Mouse (Mus musculus) MEL (cell line): ENCODE data around the gene Nubpl. TPM values are rescaled to one million over a fixed set of nuclear protein-coding genes. Genes with fewer than 3 reads are reported as not detected.

Experiments used
- DNase-seq: peaks from one replicate; pipeline ENCODE4 v3.0.0; 2011; ENCODE audit warnings: low read depth, low spot score
- H3K27ac ChIP-seq: 2 replicates; pipeline ENCODE4 v1.5.1; 2012; ENCODE audit warnings: low read depth, mild to moderate bottlenecking, control low read depth, low read length, moderate library complexity; ENCODE audit not compliant: control insufficient read depth
- H3K27me3 ChIP-seq, 2 experiments: fragments of 150-350 bp in 1 of 2; sonication (generic) in 1 of 2; 2 replicates each; pipeline ENCODE4 v1.6.1; 2012; ENCODE audit warnings: low read length in 2 of 2, mild to moderate bottlenecking in 2 of 2, improper control_type of control experiment in 1 of 2, moderate library complexity in 1 of 2; ENCODE audit not compliant: insufficient read depth in 2 of 2, control insufficient read depth in 1 of 2
- H3K36me3 ChIP-seq, 2 experiments: 2 replicates each; pipeline ENCODE4 v1.6.1; 2012 to 2014; ENCODE audit warnings: low read length in 2 of 2, improper control_type of control experiment in 1 of 2, inconsistent platforms in 1 of 2, mild to moderate bottlenecking in 1 of 2; ENCODE audit not compliant: insufficient read depth in 2 of 2, control insufficient read depth in 1 of 2
- H3K4me1 ChIP-seq, 2 experiments: fragments of 150-350 bp in 1 of 2; sonication (generic) in 1 of 2; 2 replicates each; pipeline ENCODE4 v1.6.1; 2012; ENCODE audit warnings: low read length in 2 of 2, improper control_type of control experiment in 1 of 2, mild to moderate bottlenecking in 1 of 2; ENCODE audit not compliant: insufficient read depth in 2 of 2, control insufficient read depth in 1 of 2
- H3K4me3 ChIP-seq, 2 experiments: fragments of 150-350 bp in 1 of 2; sonication (generic) in 1 of 2; 2 replicates each; pipeline ENCODE4 v1.5.1; 2012; ENCODE audit warnings: low read depth in 2 of 2, low read length in 2 of 2, mild to moderate bottlenecking in 2 of 2, moderate library complexity in 2 of 2, control low read depth in 1 of 2, improper control_type of control experiment in 1 of 2; ENCODE audit not compliant: control insufficient read depth in 1 of 2, insufficient read depth in 1 of 2
- H3K79me2 ChIP-seq: 2 replicates; pipeline ENCODE4 v1.6.1; 2012; ENCODE audit warnings: mild to moderate bottlenecking, low read length, moderate library complexity; ENCODE audit not compliant: control insufficient read depth, poor library complexity, insufficient read depth
- H3K9ac ChIP-seq: 2 replicates; pipeline ENCODE4 v1.6.1; 2012; ENCODE audit warnings: low read depth, mild to moderate bottlenecking, control low read depth, low read length, moderate library complexity; ENCODE audit not compliant: control insufficient read depth, poor library complexity, severe bottlenecking
- H3K9me3 ChIP-seq: fragments of 150-350 bp; sonication (generic); replicated peaks from 2 replicates; pipeline ENCODE4 v1.6.1; 2012; ENCODE audit warnings: mild to moderate bottlenecking, low read length, improper control_type of control experiment, moderate library complexity; ENCODE audit not compliant: insufficient read depth
- BHLHE40 ChIP-seq: IDR thresholded peaks from 2 replicates; pipeline ENCODE4 v1.6.1; 2012; ENCODE audit warnings: low read depth, mild to moderate bottlenecking, inconsistent platforms, low read length, improper control_type of control experiment, borderline replicate concordance
- CHD1 ChIP-seq: IDR thresholded peaks from 2 replicates; pipeline ENCODE4 v1.6.1; 2012; ENCODE audit warnings: low read depth, mild to moderate bottlenecking, inconsistent platforms, low read length, improper control_type of control experiment
- CTCF ChIP-seq, 3 experiments: IDR thresholded peaks in 2 of 3; conservative IDR thresholded peaks in 1 of 3; 2 replicates each; pipeline ENCODE4 v1.5.1; 2011 to 2012; ENCODE audit warnings: low read length in 3 of 3, low read depth in 2 of 3, mild to moderate bottlenecking in 2 of 3, improper control_type of control experiment in 1 of 3, inconsistent platforms in 1 of 3, mixed read lengths in 1 of 3, moderate library complexity in 1 of 3; ENCODE audit not compliant: control insufficient read depth in 1 of 3, insufficient read depth in 1 of 3, poor library complexity in 1 of 3, severe bottlenecking in 1 of 3
- ELF1 ChIP-seq: IDR thresholded peaks from 2 replicates; pipeline ENCODE4 v1.6.1; 2014; ENCODE audit warnings: low read depth, mild to moderate bottlenecking, inconsistent platforms, low read length, improper control_type of control experiment, moderate library complexity
- ETS1 ChIP-seq: IDR thresholded peaks from 2 replicates; pipeline ENCODE4 v1.6.1; 2012; ENCODE audit warnings: low read depth, mild to moderate bottlenecking, inconsistent platforms, low read length, improper control_type of control experiment, moderate library complexity
- GATA1 ChIP-seq: IDR thresholded peaks from 2 replicates; pipeline ENCODE4 v1.6.1; 2011; ENCODE audit warnings: low read depth, low read length, improper control_type of control experiment
- MAFK ChIP-seq: IDR thresholded peaks from 2 replicates; pipeline ENCODE4 v1.6.1; 2011; ENCODE audit warnings: low read depth, mild to moderate bottlenecking, low read length, improper control_type of control experiment, borderline replicate concordance
- MAZ ChIP-seq: IDR thresholded peaks from 2 replicates; pipeline ENCODE4 v1.6.1; 2012; ENCODE audit warnings: low read depth, mild to moderate bottlenecking, inconsistent platforms, low read length, improper control_type of control experiment
- MEF2A ChIP-seq: IDR thresholded peaks from 2 replicates; pipeline ENCODE4 v1.6.1; 2014; ENCODE audit warnings: low read depth, mild to moderate bottlenecking, inconsistent platforms, low read length, improper control_type of control experiment; ENCODE audit not compliant: poor library complexity, insufficient replicate concordance, severe bottlenecking; ENCODE audit errors: extremely low read depth
- MXI1 ChIP-seq: IDR thresholded peaks from 2 replicates; pipeline ENCODE4 v1.6.1; 2011; ENCODE audit warnings: mild to moderate bottlenecking, low read depth, low read length, improper control_type of control experiment
- MYC ChIP-seq: IDR thresholded peaks from 2 replicates; pipeline ENCODE4 v1.6.1; 2011; ENCODE audit warnings: low read depth, mild to moderate bottlenecking, low read length, improper control_type of control experiment, moderate library complexity
- NELFE ChIP-seq: IDR thresholded peaks from 2 replicates; pipeline ENCODE4 v1.6.1; 2011; ENCODE audit warnings: low read depth, low read length, improper control_type of control experiment
- POLR2AphosphoS2 ChIP-seq: IDR thresholded peaks from 2 replicates; pipeline ENCODE4 v1.6.1; 2011; ENCODE audit warnings: low read length, improper control_type of control experiment
- POLR2AphosphoS5 ChIP-seq: IDR thresholded peaks from 2 replicates; pipeline ENCODE4 v1.6.1; 2012; ENCODE audit warnings: low read depth, borderline replicate concordance, mild to moderate bottlenecking, inconsistent platforms, low read length, moderate library complexity, mixed read lengths
- RCOR1 ChIP-seq: IDR thresholded peaks from 2 replicates; pipeline ENCODE4 v1.6.1; 2012; ENCODE audit warnings: low read depth, mild to moderate bottlenecking, inconsistent platforms, low read length, improper control_type of control experiment
- SIN3A ChIP-seq: IDR thresholded peaks from 2 replicates; pipeline ENCODE4 v1.6.1; 2012; ENCODE audit warnings: low read length, improper control_type of control experiment, inconsistent platforms
- TBP ChIP-seq: IDR thresholded peaks from 2 replicates; pipeline ENCODE4 v1.8.0; 2011; ENCODE audit warnings: low read depth, low read length, improper control_type of control experiment
- ZC3H11A ChIP-seq: IDR thresholded peaks from 2 replicates; pipeline ENCODE4 v1.6.1; 2012; ENCODE audit warnings: low read depth, mild to moderate bottlenecking, inconsistent platforms, low read length, improper control_type of control experiment
- ZMIZ1 ChIP-seq: IDR thresholded peaks from 2 replicates; pipeline ENCODE4 v1.6.1; 2012; ENCODE audit warnings: low read depth, mild to moderate bottlenecking, inconsistent platforms, low read length, improper control_type of control experiment, moderate library complexity
- ZNF384 ChIP-seq: IDR thresholded peaks from 2 replicates; pipeline ENCODE4 v1.6.1; 2012; ENCODE audit warnings: low read depth, mild to moderate bottlenecking, inconsistent platforms, low read length, improper control_type of control experiment
- polyA plus RNA-seq, 2 experiments: library from polyadenylated mRNA; stranded (reverse) in 1 of 2; unstranded in 1 of 2; fragments of >175 nt in 1 of 2; fragments of >200 nt in 1 of 2; gene quantifications; 2 replicates each; pipeline versions ENCODE4 v1.2.1 to v1.2.4; 2012; ENCODE audit warnings: low replicate concordance in 2 of 2, low read depth in 1 of 2; ENCODE audit not compliant: insufficient read length in 2 of 2, insufficient read depth in 1 of 2, missing spikeins in 1 of 2
- total RNA-seq: library from RNA; depleted of rRNA; stranded (reverse); fragments of 300-350 nt; gene quantifications from 2 replicates; pipeline ENCODE4 v1.2.3, GENCODE M21; 2012

Nubpl gene
- total and polyA plus RNA-seq, 3 experiments = 4.7 to 5.2 TPM; not detected in 1

DNA sequence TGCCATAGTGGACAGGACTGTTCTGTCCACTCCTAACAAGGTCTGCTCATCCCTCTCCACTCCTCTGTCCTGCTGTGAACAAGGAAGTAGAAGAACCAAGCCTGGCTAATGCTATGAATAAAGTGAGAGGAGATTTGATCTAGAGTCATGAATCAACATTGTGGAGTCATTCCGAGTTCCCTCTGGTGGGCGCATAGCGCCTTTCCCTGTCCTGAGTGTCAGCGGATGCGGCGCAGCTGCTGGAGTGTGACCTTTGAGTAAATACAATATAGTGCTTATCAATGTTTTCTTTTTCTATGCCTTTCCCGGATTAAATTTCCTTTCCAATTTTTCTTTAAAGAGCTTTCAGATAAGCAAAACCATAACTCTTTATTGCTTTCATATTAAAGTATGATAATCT lies 208.8 kb downstream of the Nubpl start:
- H3K36me3 ChIP-seq = no peaks in the 10 kb centered on the region
- no peak overlapping the region for H3K27ac ChIP-seq
- no peaks in the 10 kb centered on the region for H3K4me1 ChIP-seq
- H3K4me3 ChIP-seq = no peak overlapping the region
- no peak for TF ChIP-seq MXI1
- no peak for DNase-seq
- H3K27me3 ChIP-seq = no peaks in the 10 kb centered on the region
- no peaks in the 10 kb centered on the region for H3K9me3 ChIP-seq
- H3K9ac ChIP-seq = no peak overlapping the region
- H3K79me2 ChIP-seq = no peaks in the 10 kb centered on the region

DNA sequence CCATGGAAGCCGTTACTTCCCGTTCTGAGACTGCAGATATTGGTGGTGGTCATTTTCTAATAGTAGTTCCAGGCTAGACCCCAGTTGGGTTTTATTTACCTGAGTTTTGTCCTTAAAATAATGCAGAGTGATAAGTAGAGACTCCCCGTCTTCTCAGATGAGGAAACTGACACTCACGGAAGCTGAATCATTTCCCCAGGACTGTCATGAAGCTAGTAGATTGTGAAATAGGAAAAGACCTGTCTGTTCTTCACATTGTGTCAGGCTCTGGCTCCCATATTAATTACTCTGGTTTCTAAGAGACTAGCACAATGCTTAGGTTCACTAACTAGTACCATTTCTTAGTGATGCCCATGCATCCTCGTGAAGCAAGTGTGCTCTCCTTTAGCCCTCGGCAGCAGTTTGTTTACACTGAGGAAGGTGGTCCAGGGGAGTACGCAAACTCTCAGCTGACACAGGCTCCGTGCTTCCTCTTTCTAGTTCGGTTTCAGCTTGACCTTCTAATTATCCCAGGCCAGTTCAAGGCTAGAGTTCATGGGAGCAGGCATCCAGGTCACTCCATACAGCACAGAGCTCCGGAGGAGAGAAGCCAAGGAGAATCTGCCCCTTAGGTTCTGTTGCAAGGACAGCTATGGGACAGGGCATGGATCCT lies 209.9 kb downstream of the Nubpl start:
- Histone ChIP-seq H3K9ac (no peak overlapping the region), H3K9me3 (no peaks in the 10 kb centered on the region), H3K27me3 (no peaks in the 10 kb centered on the region), H3K4me1 (no peaks in the 10 kb centered on the region), H3K4me3 (no peak overlapping the region), H3K79me2 (no peaks in the 10 kb centered on the region), H3K27ac (no peak overlapping the region), H3K36me3 (no peaks in the 10 kb centered on the region)
- TF ChIP-seq ZMIZ1 = no peak
- no peak for DNase-seq

DNA sequence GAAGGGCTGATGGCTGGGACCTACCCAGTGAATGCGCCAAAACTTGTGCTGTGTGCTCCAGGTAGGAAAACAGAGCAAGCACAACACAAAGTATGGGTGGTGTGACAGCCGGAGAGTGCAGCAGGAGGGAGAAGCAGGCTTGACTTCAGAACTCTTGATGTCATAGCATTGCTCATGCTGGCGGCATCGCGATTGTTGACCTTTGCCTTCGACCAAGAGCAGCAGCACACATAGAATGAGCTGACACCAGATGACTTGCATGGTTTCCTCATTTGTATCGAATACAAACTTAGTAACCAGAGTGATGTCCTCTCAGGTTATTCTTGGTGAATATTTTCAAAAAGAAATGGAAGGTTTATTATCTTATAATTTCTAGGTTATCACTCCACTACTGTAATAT lies 211.1 kb downstream of the Nubpl start:
- Histone ChIP-seq H3K9ac (no peak overlapping the region), H3K27ac (no peak overlapping the region), H3K4me3 (no peak overlapping the region), H3K27me3 (no peaks in the 10 kb centered on the region), H3K4me1 (no peaks in the 10 kb centered on the region), H3K36me3 (no peaks in the 10 kb centered on the region), H3K9me3 (no peaks in the 10 kb centered on the region), H3K79me2 (no peaks in the 10 kb centered on the region)
- DNase-seq = no peak
- TF ChIP-seq SIN3A (no peak), BHLHE40 (no peak), TBP (no peak), MYC (no peak)

DNA sequence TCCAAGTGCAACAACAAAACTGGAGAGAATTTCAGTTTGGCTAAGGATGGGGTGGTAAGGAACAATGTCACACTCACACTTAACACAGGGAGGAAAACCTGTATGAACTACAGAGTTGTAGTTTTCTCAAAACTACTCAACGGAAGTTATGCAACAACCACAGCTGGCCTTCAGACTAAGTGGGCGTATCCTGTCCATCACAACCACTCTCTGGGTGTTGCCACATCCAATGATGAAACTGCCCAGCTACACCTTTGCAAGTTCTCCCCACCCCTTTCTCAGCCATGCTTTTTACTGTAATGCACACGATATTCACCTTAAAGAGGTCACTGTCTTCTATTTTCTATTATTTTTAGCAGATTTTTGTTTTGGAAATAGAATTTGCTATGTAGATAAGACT lies 217.3 kb downstream of the Nubpl start:
- no peaks in the 10 kb centered on the region for H3K27me3 ChIP-seq
- no peak for DNase-seq
- H3K9me3 ChIP-seq = no peaks in the 10 kb centered on the region
- H3K36me3 ChIP-seq = no peaks in the 10 kb centered on the region
- no peak overlapping the region for H3K4me3 ChIP-seq
- no peak overlapping the region for H3K9ac ChIP-seq
- H3K4me1 ChIP-seq = no peaks in the 10 kb centered on the region
- no peaks in the 10 kb centered on the region for H3K79me2 ChIP-seq
- no peak overlapping the region for H3K27ac ChIP-seq
- TF ChIP-seq CTCF (IDR thresholded peaks at IDR 0.05 in 2 of 3, conservative IDR thresholded peaks at IDR 0.05 in 1 of 3; ENCODE audit: control insufficient read depth in 1 of 3, insufficient read depth in 1 of 3, low read depth in 2 of 3, low read length in 3 of 3, poor library complexity in 1 of 3, severe bottlenecking in 1 of 3) (no peak), TBP (no peak), MEF2A (no peak), POLR2AphosphoS2 (no peak), GATA1 (no peak), CHD1 (no peak), RCOR1 (no peak), ZC3H11A (no peak), NELFE (no peak), ETS1 (no peak), MAFK (no peak), ELF1 (no peak), BHLHE40 (no peak), ZNF384 (no peak), POLR2AphosphoS5 (no peak), MAZ (no peak)
- TF ChIP-seq, all 39 proteins: peak for 0
